Mouse (Mus musculus) gonadal fat pad, adult 2 months (tissue): ENCODE data around the gene Trpm3. TPM values are rescaled to one million over a fixed set of nuclear protein-coding genes. Genes with fewer than 3 reads are reported as not detected.

Experiments used
- DNase-seq: peaks from one replicate; pipeline ENCODE4 v3.0.0-alpha.2; 2012; ENCODE audit warnings: low read depth
- polyA plus RNA-seq: library from polyadenylated mRNA; depleted of rRNA; stranded (reverse); fragments of >200 nt; gene quantifications from 2 replicates; pipeline ENCODE4 v1.2.3, GENCODE M21; 2012

Trpm3 gene
- polyA plus RNA-seq, 1 experiment, result 16.0 TPM

GRCm38 (mm10) chr19:22303952-22304655 is 165.3 kb downstream of the Trpm3 start:
- peak; percentile 2 for DNase-seq

DNA sequence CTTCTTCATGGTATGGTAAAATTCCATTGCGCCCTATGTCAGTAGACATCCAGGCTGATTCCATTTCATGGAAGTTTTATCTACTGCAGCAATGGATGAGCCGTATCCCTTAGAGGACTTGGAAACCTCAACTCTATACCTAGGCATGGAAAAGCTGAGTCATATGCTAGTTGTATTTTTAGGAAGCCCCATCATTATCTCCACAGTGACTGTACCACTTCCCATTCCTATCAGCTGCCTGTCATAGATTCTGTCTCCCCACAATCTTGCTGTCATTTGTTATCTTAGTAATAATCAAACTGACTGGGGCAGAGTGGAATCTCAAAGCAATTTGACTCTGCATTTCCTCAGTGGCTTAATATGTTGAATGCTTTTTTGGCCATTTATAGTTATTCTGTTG is 169.2 kb downstream of the Trpm3 start:
- DNase-seq, result no peak

DNA sequence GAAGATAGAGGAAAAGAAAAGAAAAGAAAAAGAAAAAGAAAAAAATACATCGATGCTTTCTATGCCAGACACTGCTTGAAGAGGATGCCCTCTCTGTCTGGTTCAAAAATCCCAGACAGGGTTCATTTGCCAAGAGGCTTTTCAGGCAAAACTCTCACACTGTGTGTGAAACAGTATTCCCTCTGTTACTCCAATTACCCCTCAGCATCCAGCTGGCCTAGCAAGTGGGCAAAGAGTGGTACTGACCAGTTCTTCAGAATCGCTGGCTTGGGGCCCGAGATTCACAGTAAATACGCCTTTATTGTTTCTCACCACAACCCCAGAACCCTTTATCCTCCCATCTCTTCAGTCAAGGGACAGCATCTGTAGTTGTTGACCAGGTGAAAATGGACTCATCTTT is 178.5 kb downstream of the Trpm3 start:
- DNase-seq, result no peak

DNA sequence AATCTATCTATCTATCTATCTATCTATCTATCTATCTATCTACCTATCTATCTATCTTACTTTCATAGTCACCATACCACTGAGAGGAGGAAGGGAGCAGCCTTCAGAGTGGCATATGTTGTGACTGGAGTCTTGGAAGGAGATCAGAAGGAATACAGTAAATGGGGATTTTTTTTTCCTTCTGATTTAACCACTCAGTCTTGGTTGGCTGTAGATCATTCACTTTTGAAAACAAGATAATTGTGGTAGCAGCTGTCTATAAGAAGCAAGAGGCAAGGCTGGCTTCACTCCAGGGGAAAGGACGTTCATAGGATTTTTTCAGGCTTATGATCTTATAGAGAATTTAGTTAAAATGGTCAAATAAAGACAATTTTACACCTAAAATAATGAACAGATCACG is 188.0 kb downstream of the Trpm3 start:
- DNase-seq, result no peak

- DNase-seq, result no peak
Observed at GRCm38 (mm10) chr19:22327226-22327625, 188.4 kb downstream of the Trpm3 start.

- DNase-seq, result no peak
Observed at GRCm38 (mm10) chr19:22336278-22336677, 197.4 kb downstream of the Trpm3 start.

- peak; percentile 4 for DNase-seq
Observed at GRCm38 (mm10) chr19:22337468-22337867, 198.6 kb downstream of the Trpm3 start.

DNA sequence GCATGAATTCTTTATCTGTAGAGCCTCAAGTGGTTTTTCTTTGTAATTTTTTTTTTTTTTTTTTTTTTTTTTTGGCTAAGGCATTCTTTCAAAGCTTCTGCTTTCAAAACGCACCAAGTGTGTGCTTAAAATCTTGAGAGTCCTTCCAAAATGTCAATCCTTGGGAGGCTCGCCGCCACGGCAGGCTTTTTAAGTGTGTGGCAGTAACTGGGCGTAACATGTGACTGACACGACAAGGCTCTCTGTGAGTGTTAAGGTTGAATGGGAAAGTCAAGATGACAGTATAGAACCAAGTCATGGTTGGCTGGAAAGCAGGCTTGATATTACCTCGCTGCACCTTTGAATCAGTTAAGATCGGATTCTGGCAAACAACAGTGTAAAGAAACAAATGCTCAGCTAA is 200.1 kb downstream of the Trpm3 start:
- DNase-seq, result no peak

DNA sequence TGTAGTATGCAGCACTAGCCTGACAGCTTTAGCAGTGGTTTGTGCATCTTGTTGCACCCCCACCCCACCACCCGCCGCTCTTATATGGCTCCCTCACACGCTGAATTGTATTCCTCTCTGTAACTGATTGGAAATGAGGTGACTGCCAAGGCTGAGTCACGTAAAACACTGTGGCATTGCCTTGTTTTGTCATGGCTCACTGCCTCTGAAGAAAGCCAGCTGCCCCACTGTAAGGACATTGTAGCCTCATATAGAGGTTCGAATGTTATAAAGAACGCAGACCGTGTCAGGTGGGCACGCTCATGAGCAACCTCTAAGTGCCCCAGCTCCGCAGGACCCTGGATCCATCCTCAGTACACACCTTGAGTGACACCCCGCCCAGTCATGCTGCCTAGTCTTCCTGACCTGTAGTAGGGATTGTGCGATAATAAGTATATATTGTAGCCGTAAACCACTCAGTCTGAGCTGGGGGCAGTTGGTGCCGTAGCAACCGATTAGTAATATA is 215.2 kb downstream of the Trpm3 start:
- no peak for DNase-seq

DNA sequence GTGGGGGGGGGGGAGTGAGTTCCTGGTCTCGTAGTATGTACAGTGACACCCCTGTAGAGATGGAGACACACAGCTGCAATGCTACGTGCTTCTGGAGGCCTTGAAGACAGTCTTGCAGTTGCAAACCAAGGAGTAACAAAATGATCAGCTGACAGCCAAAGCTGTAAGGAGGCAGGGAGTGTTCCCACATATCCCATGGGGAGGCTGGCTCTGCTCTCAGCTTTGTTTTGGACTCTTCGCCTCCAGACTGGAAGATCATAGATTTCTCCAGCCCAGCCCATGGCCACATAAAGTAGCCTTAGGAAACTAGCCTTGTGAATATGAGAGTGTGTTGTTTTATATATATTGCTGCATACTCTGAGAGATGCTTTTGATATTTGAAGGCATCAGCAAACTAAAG is 248.0 kb downstream of the Trpm3 start:
- DNase-seq, result no peak

DNA sequence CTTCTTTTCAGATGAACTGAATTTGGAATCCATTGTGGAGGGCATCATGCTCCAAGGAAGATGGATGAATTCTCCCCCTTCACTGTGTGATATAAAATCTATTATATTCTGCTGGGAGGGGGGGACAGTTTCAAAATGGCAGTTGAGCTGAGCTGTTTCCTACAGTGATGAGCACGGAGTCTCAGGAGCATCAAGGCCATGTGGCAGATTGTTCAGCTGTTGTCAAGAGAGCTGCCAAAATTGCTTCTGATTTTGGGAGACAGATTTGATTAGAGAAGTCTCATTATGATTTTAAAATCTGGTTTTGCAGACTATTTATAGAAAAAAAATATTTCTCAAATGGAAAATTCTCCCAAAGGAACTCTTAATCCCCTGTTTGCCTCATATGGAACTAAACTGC is 255.9 kb downstream of the Trpm3 start:
- no peak for DNase-seq

DNA sequence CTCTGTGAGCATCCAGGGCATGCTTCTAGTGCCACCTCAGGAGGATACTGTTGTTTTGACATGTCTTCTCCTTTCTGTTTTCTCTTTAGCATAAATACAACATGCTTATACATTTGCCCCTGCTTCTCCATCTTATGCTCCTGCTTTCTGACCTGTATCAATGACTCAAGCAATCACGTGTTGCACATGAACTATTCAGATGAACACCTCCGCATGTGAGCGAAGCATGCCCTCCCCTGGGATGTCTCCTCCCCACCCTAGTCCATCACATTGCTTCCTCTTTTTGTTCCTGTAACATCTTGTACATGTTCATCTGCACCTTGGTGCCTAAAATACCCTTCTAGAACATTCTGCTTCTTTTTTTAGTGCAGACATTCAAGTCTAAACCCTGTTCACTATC is 265.2 kb downstream of the Trpm3 start:
- DNase-seq, result no peak

GRCm38 (mm10) chr19:22418239-22418638 is 279.4 kb downstream of the Trpm3 start:
- DNase-seq, result no peak

- no peak for DNase-seq
Observed at GRCm38 (mm10) chr19:22437207-22437606, 298.4 kb downstream of the Trpm3 start.

GRCm38 (mm10) chr19:22447418-22448339 is 308.8 kb downstream of the Trpm3 start:
- no peak for DNase-seq

DNA sequence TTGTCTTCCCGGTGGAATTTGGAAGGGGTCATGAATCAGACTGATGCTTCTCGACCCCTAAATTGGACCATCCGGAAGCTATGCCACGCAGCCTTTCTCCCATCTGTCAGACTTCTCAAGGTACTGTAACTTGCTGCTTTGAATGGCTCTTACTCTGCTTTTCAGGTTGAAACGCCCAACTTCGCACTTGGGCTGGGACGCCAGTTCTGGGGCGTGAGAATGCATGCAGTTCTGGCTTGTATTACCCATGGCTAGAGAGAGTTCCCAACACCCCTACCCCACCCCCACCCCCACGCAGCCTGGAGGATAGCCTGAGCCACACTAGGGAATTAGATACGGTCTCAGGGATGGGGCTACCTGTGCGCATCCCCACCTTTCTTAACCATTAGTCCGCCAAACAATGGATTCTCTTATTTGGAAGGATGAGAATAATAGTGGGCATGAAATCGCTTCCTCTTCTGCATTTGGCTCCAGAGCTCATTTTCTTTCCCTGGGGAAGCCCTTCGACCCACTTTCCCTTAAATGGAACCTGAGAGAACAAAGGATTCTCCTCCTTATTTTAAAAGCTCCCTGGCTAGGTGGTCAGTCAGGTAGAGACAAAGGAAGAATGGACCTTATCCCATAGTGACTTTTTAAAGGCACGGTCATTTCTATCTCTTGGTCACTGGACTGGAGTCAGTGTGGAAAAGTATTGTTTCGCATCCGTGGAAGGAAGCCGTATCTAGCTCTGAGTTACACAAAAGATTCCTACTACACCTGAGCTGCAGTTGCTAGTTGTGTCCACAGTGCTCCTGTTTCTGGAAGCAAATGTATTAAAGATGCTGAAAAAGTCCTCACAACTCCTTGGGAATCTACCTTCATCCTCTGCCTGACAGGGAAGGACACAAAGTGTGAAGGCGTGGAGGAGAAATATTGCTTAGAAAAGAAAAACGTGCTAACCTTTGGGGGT is 309.8 kb downstream of the Trpm3 start:
- no peak for DNase-seq

DNA sequence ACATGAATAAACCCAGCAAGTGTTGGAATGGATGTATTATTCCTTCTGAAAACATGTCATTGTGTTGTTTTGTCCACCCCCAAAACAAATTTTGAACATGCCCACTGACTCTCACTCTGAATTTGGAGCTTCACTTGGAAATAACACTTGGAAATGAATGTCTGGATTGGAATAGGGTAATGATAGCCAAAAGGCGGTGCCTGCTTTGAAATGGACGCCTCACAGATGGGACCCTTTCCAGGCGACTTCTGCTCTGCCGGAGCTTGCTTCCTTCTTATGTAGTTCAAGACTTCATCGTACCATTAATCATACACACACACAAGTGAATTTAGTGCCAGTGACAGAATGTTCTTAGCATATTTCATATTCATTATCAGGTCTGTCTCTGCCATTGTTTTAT is 312.4 kb downstream of the Trpm3 start:
- DNase-seq, result no peak

DNA sequence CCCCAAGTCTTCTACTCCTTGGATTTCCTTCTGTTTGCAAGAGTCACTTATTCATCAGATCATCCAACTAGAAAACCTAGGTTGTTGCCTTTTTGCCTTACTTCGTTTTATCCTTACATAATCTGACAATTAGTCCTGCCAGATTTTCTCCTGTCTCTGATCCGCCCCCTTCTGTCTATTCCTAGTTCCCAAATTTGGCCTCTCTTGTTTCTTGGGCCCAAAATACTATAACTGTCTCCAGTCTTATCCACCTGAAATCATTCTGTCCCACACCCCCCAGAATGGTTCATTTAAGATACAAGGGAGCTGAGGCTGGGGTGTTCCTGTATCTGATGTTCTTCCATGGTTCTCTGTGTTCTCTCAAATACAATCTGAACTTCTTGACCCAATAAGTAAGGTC is 318.1 kb downstream of the Trpm3 start:
- DNase-seq, result no peak

- no peak for DNase-seq
Observed at GRCm38 (mm10) chr19:22462043-22462442, 323.2 kb downstream of the Trpm3 start.

DNA sequence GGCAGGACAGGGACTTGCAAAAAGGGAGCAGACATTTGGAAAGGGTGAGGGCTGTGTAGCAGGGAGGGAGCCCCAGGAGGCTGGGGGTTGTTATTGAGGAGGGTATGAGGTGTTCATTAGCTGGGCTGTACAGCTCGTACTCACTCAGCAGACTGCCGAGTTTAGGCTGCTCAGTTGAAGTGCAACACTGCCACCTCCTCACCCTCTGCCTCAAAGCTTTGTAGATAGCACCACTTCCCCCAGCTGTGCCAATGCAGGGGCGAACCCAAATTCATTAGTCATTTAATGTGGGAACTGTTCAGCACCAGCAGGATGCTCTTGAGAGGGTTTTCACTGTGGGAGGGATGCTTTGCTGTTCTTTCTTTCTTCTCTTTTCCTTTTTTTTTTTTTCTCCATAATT is 324.7 kb downstream of the Trpm3 start:
- DNase-seq, result no peak

DNA sequence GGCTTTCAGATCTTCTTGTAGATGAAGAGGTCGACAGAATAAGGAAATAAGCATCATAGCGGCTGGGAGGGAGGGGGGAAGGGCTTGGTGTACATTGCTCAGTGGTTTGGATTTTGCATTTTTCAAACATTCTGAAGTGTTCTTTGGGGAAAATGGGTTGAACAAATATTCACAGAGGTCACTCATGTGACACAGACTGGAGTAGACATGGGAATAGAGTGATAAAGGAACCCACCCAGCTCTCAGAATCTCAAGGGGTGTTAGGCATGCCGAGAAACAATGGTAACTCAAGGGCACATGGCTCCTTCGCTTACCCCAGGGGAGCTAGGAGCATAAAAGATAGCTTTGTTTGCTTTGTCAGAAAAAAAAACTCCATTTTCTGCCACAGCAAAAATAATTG is 330.8 kb downstream of the Trpm3 start:
- no peak for DNase-seq
